Mouse (Mus musculus) myocyte (in vitro differentiated cells): ENCODE results near the gene Ackr2. TPM values are rescaled to one million over a fixed set of nuclear protein-coding genes. Genes with fewer than 3 reads are reported as not detected.

ENCODE experiments used
- H3K27me3 ChIP-seq: one replicate; pipeline ENCODE4 v1.6.1; 2011; ENCODE audit not compliant: control insufficient read depth, insufficient read depth, insufficient read length
- H3K36me3 ChIP-seq: one replicate; pipeline ENCODE4 v1.6.1; 2011; ENCODE audit not compliant: control insufficient read depth, insufficient read depth
- H3K4me2 ChIP-seq: one replicate; pipeline ENCODE4 v1.6.1; 2011; ENCODE audit warnings: low read depth, control low read depth
- H3K4me3 ChIP-seq: one replicate; pipeline ENCODE4 v1.5.1; 2011; ENCODE audit warnings: mild to moderate bottlenecking, control low read depth, moderate library complexity
- H3K79me2 ChIP-seq: one replicate; pipeline ENCODE4 v1.6.1; 2011; ENCODE audit not compliant: control insufficient read depth, insufficient read depth
- H3ac ChIP-seq: one replicate; pipeline ENCODE4 v1.6.1; 2011; ENCODE audit not compliant: control insufficient read depth, insufficient read length
- CEBPB ChIP-seq: IDR thresholded peaks from 2 replicates; pipeline ENCODE4 v1.6.1; 2011; ENCODE audit warnings: mild to moderate bottlenecking, moderate library complexity; ENCODE audit not compliant: poor library complexity, insufficient read depth, severe bottlenecking
- E2F4 ChIP-seq: IDR thresholded peaks from one replicate; pipeline ENCODE4 v1.6.1; 2011; ENCODE audit warnings: mild to moderate bottlenecking, control low read depth, moderate library complexity; ENCODE audit not compliant: insufficient read depth
- MAX ChIP-seq: IDR thresholded peaks from one replicate; pipeline ENCODE4 v1.6.1; 2011; ENCODE audit warnings: low read depth, mild to moderate bottlenecking, control low read depth
- MYOD1 ChIP-seq, 3 experiments: IDR thresholded peaks; one replicate each; pipeline ENCODE4 v1.6.1; 2011; ENCODE audit warnings: control low read depth in 2 of 3, low read depth in 2 of 3, mild to moderate bottlenecking in 2 of 3, moderate library complexity in 1 of 3; ENCODE audit not compliant: insufficient read length in 2 of 3, control insufficient read depth in 1 of 3
- MYOG ChIP-seq, 3 experiments: IDR thresholded peaks; one replicate each; pipeline ENCODE4 v1.6.1; 2011; ENCODE audit warnings: control low read depth in 2 of 3, low read depth in 2 of 3, mild to moderate bottlenecking in 2 of 3; ENCODE audit not compliant: insufficient read length in 2 of 3, control insufficient read depth in 1 of 3, insufficient read depth in 1 of 3
- POLR2A ChIP-seq: IDR thresholded peaks from one replicate; pipeline ENCODE4 v1.6.1; 2011; ENCODE audit warnings: low read depth, mild to moderate bottlenecking, control low read depth, moderate library complexity; ENCODE audit not compliant: insufficient read length
- POLR2AphosphoS2 ChIP-seq: IDR thresholded peaks from one replicate; pipeline ENCODE4 v1.6.1; 2011; ENCODE audit warnings: low read depth, control low read depth; ENCODE audit not compliant: insufficient read length
- REST ChIP-seq: IDR thresholded peaks from one replicate; pipeline ENCODE4 v1.6.1; 2011; ENCODE audit warnings: mild to moderate bottlenecking, control low read depth, moderate library complexity; ENCODE audit not compliant: insufficient read depth, insufficient read length
- SRF ChIP-seq: IDR thresholded peaks from one replicate; pipeline ENCODE4 v1.6.1; 2011; ENCODE audit warnings: low read depth; ENCODE audit not compliant: control insufficient read depth, insufficient read length
- TCF12 ChIP-seq: IDR thresholded peaks from one replicate; pipeline ENCODE4 v1.6.1; 2011; ENCODE audit warnings: mild to moderate bottlenecking, control low read depth; ENCODE audit not compliant: poor library complexity, insufficient read depth, severe bottlenecking
- TCF3 ChIP-seq: IDR thresholded peaks from one replicate; pipeline ENCODE4 v1.6.1; 2011; ENCODE audit warnings: low read depth, control low read depth; ENCODE audit not compliant: insufficient read length
- USF1 ChIP-seq: IDR thresholded peaks from one replicate; pipeline ENCODE4 v1.6.1; 2011; ENCODE audit warnings: low read depth, mild to moderate bottlenecking, control low read depth, moderate library complexity
- polyA plus RNA-seq: library from polyadenylated mRNA; unstranded; fragments of >200 nt; fragmentation: generic; extraction: Trizol; gene quantifications from one replicate; pipeline ENCODE4 v1.2.1, GENCODE M21; 2012; ENCODE audit warnings: missing spikeins

Ackr2 gene
- polyA plus RNA-seq, 1 experiment, result 0.01 TPM

DNA sequence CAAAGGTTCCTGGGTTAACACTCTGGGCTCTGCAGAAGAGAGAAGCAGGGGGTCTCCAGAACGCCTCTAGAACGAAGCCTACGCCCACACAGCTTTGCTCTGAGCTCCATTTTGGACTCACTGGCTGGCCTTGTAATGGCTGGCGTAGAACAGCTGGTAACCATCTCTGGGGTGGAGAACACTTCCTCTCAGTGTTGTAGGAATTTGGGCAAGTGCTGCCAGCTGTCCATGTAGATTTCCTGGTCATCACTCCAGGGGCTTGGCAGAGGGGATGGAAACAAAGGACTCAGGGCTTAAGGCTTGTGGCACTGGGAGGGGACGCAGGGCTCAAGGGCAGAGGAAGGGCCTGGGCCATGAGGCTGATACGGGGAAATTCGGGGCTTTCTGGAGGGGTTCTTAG, 3.7 kb upstream of the Ackr2 start:
- Histone ChIP-seq H3K4me2 (no peak overlapping the region), H3K27me3 (peaks cover 11% of the 10 kb centered on the region), H3K79me2 (no peaks in the 10 kb centered on the region), H3K36me3 (no peaks in the 10 kb centered on the region), H3ac (no peak overlapping the region), H3K4me3 (no peak overlapping the region)
- TF ChIP-seq MYOG (IDR thresholded peaks at IDR 0.05; ENCODE audit: control insufficient read depth in 1 of 3, insufficient read depth in 1 of 3, insufficient read length in 2 of 3, low read depth in 2 of 3) (peak; percentile 48 to 81 (median 52)), CEBPB (no peak), REST (no peak), POLR2AphosphoS2 (no peak), SRF (no peak), TCF12 (peak; percentile 45), USF1 (no peak), POLR2A (no peak), MAX (no peak), TCF3 (no peak), MYOD1 (IDR thresholded peaks at IDR 0.05; ENCODE audit: control insufficient read depth in 1 of 3, insufficient read length in 2 of 3, low read depth in 2 of 3) (peak in 2 of 3 experiments; percentile 78 to 79), E2F4 (no peak)

DNA sequence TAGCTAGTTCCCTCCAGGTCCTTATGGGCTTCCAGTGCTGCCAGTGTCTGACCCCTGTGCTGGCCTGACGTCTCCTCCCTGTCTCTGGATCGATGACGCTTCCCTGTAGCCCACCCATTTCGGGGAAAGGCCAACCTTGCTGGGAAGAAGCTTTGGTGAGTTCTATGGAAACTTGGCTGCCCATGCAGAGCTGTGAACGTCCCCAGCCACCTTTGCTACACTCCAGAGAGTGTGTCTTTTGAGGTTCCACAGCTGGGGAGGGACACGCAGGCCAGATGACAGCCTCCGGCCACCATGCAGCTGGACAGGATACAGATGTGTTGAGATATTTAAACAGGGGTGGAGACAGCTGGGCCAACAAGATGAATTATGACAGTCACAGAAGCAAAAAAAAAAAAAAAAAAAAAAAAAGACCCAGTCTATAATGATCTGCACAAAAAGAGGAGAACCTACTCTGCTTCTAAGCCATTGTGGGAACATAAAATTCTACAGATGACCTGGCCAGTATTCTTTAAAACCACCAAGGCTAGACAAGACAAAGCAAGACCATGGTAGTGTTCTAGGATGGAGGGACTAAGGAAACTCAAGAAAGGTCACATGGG, 2.7 kb upstream of the Ackr2 start:
- Histone ChIP-seq H3K4me2 (no peak overlapping the region), H3K36me3 (no peaks in the 10 kb centered on the region)

DNA sequence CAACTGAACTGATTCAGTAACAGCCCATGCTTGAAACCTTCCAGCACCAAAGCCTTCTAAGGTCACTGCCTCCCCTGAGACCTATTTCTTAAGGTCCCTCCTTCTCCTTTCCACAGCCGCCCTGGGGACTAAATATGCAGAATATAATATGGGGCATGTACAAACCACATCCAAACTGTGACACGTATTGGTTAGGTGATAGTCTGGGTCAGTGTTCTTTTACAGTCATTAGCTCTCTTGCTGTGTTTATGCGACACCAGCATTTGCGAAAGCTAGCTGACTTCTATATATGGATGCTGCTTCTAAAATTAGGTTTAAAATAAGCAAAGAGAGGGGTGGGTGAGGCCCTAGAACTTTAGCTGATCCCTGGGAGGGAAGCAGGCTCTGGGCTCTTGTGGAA, 1.3 kb upstream of the Ackr2 start:
- peaks cover 18% of the 10 kb centered on the region for H3K27me3 ChIP-seq
- no peak overlapping the region for H3K4me3 ChIP-seq
- H3ac ChIP-seq, result no peak overlapping the region
- no peaks in the 10 kb centered on the region for H3K36me3 ChIP-seq
- H3K4me2 ChIP-seq, result no peak overlapping the region
- no peaks in the 10 kb centered on the region for H3K79me2 ChIP-seq
- TF ChIP-seq MYOD1 (IDR thresholded peaks at IDR 0.05; ENCODE audit: control insufficient read depth in 1 of 3, insufficient read length in 2 of 3, low read depth in 2 of 3) (no peak), MYOG (IDR thresholded peaks at IDR 0.05; ENCODE audit: control insufficient read depth in 1 of 3, insufficient read depth in 1 of 3, insufficient read length in 2 of 3, low read depth in 2 of 3) (no peak), POLR2A (no peak), POLR2AphosphoS2 (no peak), CEBPB (no peak), SRF (no peak), MAX (no peak), TCF3 (no peak), USF1 (no peak)

More for the DNA sequence above, 2.7 kb upstream of the Ackr2 start:
- Histone ChIP-seq H3ac (no peak overlapping the region), H3K4me3 (no peak overlapping the region), H3K79me2 (no peaks in the 10 kb centered on the region), H3K27me3 (peaks cover 18% of the 10 kb centered on the region)
- TF ChIP-seq REST (no peak), MYOD1 (IDR thresholded peaks at IDR 0.05; ENCODE audit: control insufficient read depth in 1 of 3, insufficient read length in 2 of 3, low read depth in 2 of 3) (peak in 1 of 3 experiments; percentile 24)

DNA sequence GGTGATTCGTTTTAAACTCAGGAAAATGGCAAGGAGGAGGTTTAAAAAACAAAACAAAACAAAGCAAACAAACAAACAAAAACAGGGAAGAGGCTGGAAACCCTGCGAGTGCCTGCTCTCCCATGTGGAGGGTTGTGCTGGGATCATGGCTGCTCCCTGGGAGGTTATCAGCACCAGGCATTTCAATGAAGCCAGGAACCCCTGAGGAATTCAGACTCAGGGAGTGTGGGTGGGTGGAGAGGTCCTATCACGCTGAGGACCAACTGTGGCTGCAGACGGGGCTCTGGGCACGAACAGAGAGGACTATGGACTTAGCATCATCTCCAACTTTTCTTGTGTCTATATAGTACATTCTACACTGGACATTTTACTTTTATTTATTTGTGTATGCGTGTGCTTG, 1.2 kb downstream of the Ackr2 start:
- Histone ChIP-seq H3K79me2 (no peaks in the 10 kb centered on the region), H3K27me3 (peaks cover 18% of the 10 kb centered on the region), H3K4me2 (no peak overlapping the region), H3ac (no peak overlapping the region), H3K36me3 (no peaks in the 10 kb centered on the region), H3K4me3 (no peak overlapping the region)
- TF ChIP-seq POLR2AphosphoS2 (no peak), USF1 (no peak), E2F4 (no peak), MYOD1 (IDR thresholded peaks at IDR 0.05; ENCODE audit: control insufficient read depth in 1 of 3, insufficient read length in 2 of 3, low read depth in 2 of 3) (no peak)

DNA sequence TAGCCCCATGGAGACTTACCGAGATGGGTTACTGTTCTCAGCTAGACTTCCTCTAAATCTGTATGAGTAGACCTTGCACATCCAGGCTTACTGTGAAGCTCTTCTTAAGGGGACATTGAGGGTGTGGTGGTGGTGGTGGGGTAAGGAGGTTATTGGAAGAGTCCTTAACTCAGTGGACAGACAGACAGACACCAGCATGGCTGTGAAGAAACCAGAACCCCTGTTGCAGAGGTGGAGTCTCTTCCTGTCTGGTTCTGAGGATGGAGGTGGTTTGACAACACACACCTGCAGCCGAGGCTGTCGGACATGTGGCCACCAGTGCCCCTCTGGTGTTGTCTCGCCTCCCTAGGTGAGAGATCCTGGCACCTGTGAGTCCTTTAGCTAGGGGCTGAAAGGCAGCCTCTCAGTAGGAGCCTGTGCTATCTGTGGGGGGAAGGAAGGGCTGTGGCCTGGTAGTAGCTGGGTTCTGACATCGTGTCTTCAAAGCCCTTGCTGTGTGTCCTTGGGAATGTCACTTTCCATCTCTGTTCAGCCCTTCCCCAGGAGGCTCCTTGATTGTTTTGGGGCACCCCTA, 2.2 kb downstream of the Ackr2 start:
- no peaks in the 10 kb centered on the region for H3K79me2 ChIP-seq

More for the DNA sequence above, 2.2 kb downstream of the Ackr2 start:
- Histone ChIP-seq H3K36me3 (no peaks in the 10 kb centered on the region), H3K4me3 (no peak overlapping the region), H3K27me3 (peaks cover 18% of the 10 kb centered on the region), H3ac (no peak overlapping the region), H3K4me2 (no peak overlapping the region)
- no peak for TF ChIP-seq REST
- no peak for TF ChIP-seq MYOD1 (IDR thresholded peaks at IDR 0.05; ENCODE audit: control insufficient read depth in 1 of 3, insufficient read length in 2 of 3, low read depth in 2 of 3)
- no peak for TF ChIP-seq POLR2AphosphoS2
- no peak for TF ChIP-seq TCF12
- TF ChIP-seq E2F4, result no peak
- no peak for TF ChIP-seq USF1
- TF ChIP-seq SRF, result no peak
- no peak for TF ChIP-seq CEBPB
- no peak for TF ChIP-seq MYOG (IDR thresholded peaks at IDR 0.05; ENCODE audit: control insufficient read depth in 1 of 3, insufficient read depth in 1 of 3, insufficient read length in 2 of 3, low read depth in 2 of 3)
- TF ChIP-seq TCF3, result no peak
- TF ChIP-seq MAX, result no peak
- no peak for TF ChIP-seq POLR2A
